Mouse (Mus musculus): ENCODE results near the gene Tmem102. TPM values are rescaled to one million over a fixed set of nuclear protein-coding genes. Genes with fewer than 3 reads are reported as not detected.

The Tmem102 gene
- polyA plus RNA-seq (2012; rRNA removed) (1.8 TPM in 2 replicates), polyA plus RNA-seq (2014; fragmentation: Nextera tagmentation; extraction: Ambion mirVana) (5.4 and 5.9 TPM in 2 replicates)

- H3K9me3 ChIP-seq (ENCODE audit: control insufficient read depth, low read length), result no peaks in the 10 kb centered on the region
- no peak within 1 kb of the TSS for H3K9ac ChIP-seq (ENCODE audit: low read depth, low read length, severe bottlenecking)
- no peak within 1 kb of the TSS for H3K27ac ChIP-seq (replicated peaks; ENCODE audit: low read depth, low read length)
- peaks cover 45% of the 10 kb centered on the region for H3K4me1 ChIP-seq (ENCODE audit: control insufficient read depth, insufficient read depth, low read length)
- DNase-seq (ENCODE audit: low spot score) (no peak), ATAC-seq (ENCODE audit: low FRiP score, low read depth) (no peak)
- peak within 1 kb of the TSS; percentile 61 for H3K4me3 ChIP-seq (replicated peaks; ENCODE audit: low read length)
- H3K4me2 ChIP-seq (replicated peaks; ENCODE audit: low read depth, low read length, severe bottlenecking), result peak within 1 kb of the TSS; percentile 94
- H3K27me3 ChIP-seq (ENCODE audit: control insufficient read depth, insufficient read depth, low read length), result peaks cover 47% of the 10 kb centered on the region
- WGBS, result 7% methylated on average over 29 of the region's 29 CpGs
- H3K36me3 ChIP-seq (ENCODE audit: control insufficient read depth, insufficient read depth, low read length), result no peaks in the 10 kb centered on the region
- TF ChIP-seq POLR2A (IDR thresholded peaks at IDR 0.05; ENCODE audit: borderline replicate concordance, extremely low read depth, insufficient read depth, insufficient read length), result no peak
Measured at GRCm38 (mm10) chr11:69804972-69805909, at the start of gene Tmem102. Gene Tmem102 (minus strand): TSS chr11:69805624.

DNA sequence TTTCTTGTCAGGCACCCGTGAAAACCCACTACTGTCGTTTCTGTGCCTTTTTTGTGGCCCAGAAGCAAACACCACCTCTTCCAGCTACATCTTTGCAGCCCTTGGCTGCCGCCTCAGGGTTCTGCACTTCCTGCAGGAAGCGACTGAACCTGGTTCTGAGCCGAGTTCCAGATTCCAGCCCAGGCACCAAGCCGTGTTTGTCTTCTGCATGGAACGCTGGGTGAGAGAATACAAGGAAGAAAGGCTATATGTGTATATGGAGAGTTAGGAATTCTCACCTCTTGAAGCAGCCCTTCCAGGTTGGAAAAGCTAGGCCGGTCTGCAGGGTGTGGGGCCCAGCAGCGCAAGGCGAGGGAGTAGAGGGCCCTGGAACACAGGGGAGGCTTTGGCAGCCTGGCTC lies 49.3 kb upstream of the Tmem102 start:
- 84% methylated on average over 10 of the region's 10 CpGs for WGBS
- ATAC-seq (ENCODE audit: low FRiP score, low read depth) (no peak), DNase-seq (ENCODE audit: low spot score) (no peak)
- Histone ChIP-seq H3K4me1 (ENCODE audit: control insufficient read depth, insufficient read depth, low read length) (no peaks in the 10 kb centered on the region), H3K4me2 (replicated peaks; ENCODE audit: low read depth, low read length, severe bottlenecking) (no peak overlapping the region), H3K9ac (ENCODE audit: low read depth, low read length, severe bottlenecking) (no peak overlapping the region), H3K4me3 (replicated peaks; ENCODE audit: low read length) (no peak overlapping the region), H3K27ac (replicated peaks; ENCODE audit: low read depth, low read length) (no peak overlapping the region), H3K36me3 (ENCODE audit: control insufficient read depth, insufficient read depth, low read length) (peaks cover 25% of the 10 kb centered on the region), H3K9me3 (ENCODE audit: control insufficient read depth, low read length) (no peaks in the 10 kb centered on the region), H3K27me3 (ENCODE audit: control insufficient read depth, insufficient read depth, low read length) (0 out of 2 replicates have a peak, but pooled peaks cover 15% of the 10 kb centered on the region)
- TF ChIP-seq POLR2A (IDR thresholded peaks at IDR 0.05; ENCODE audit: borderline replicate concordance, extremely low read depth, insufficient read depth, insufficient read length), result no peak

- no peak for TF ChIP-seq POLR2A (IDR thresholded peaks at IDR 0.05; ENCODE audit: borderline replicate concordance, extremely low read depth, insufficient read depth, insufficient read length)
- Histone ChIP-seq H3K4me1 (ENCODE audit: control insufficient read depth, insufficient read depth, low read length) (no peaks in the 10 kb centered on the region), H3K4me3 (replicated peaks; ENCODE audit: low read length) (no peak overlapping the region), H3K36me3 (ENCODE audit: control insufficient read depth, insufficient read depth, low read length) (peaks cover 31% of the 10 kb centered on the region), H3K27ac (replicated peaks; ENCODE audit: low read depth, low read length) (no peak overlapping the region), H3K9me3 (ENCODE audit: control insufficient read depth, low read length) (no peaks in the 10 kb centered on the region), H3K27me3 (ENCODE audit: control insufficient read depth, insufficient read depth, low read length) (0 out of 2 replicates have a peak, but pooled peaks cover 12% of the 10 kb centered on the region), H3K9ac (ENCODE audit: low read depth, low read length, severe bottlenecking) (no peak overlapping the region), H3K4me2 (replicated peaks; ENCODE audit: low read depth, low read length, severe bottlenecking) (no peak overlapping the region)
- DNase-seq (ENCODE audit: low spot score) (no peak), ATAC-seq (ENCODE audit: low FRiP score, low read depth) (no peak)
- 71% methylated on average over 7 of the region's 7 CpGs for WGBS
Measured at GRCm38 (mm10) chr11:69853994-69854393, 48.6 kb upstream of the Tmem102 start.

GRCm38 (mm10) chr11:69850754-69851153 lies 45.3 kb upstream of the Tmem102 start:
- 67% methylated on average over 8 of the region's 8 CpGs for WGBS
- H3K36me3 ChIP-seq (ENCODE audit: control insufficient read depth, insufficient read depth, low read length), result peaks cover 41% of the 10 kb centered on the region
- DNase-seq (ENCODE audit: low spot score) (no peak), ATAC-seq (ENCODE audit: low FRiP score, low read depth) (no peak)
- no peak for TF ChIP-seq POLR2A (IDR thresholded peaks at IDR 0.05; ENCODE audit: borderline replicate concordance, extremely low read depth, insufficient read depth, insufficient read length)
- H3K27me3 ChIP-seq (ENCODE audit: control insufficient read depth, insufficient read depth, low read length), result no peaks in the 10 kb centered on the region
- H3K4me3 ChIP-seq (replicated peaks; ENCODE audit: low read length), result no peak overlapping the region
- no peak overlapping the region for H3K27ac ChIP-seq (replicated peaks; ENCODE audit: low read depth, low read length)
- no peak overlapping the region for H3K9ac ChIP-seq (ENCODE audit: low read depth, low read length, severe bottlenecking)
- no peak overlapping the region for H3K4me2 ChIP-seq (replicated peaks; ENCODE audit: low read depth, low read length, severe bottlenecking)
- no peaks in the 10 kb centered on the region for H3K9me3 ChIP-seq (ENCODE audit: control insufficient read depth, low read length)
- peaks cover 11% of the 10 kb centered on the region for H3K4me1 ChIP-seq (ENCODE audit: control insufficient read depth, insufficient read depth, low read length)

- H3K4me3 ChIP-seq (replicated peaks; ENCODE audit: low read length), result no peak overlapping the region
- no peak overlapping the region for H3K9ac ChIP-seq (ENCODE audit: low read depth, low read length, severe bottlenecking)
- H3K4me2 ChIP-seq (replicated peaks; ENCODE audit: low read depth, low read length, severe bottlenecking), result no peak overlapping the region
- H3K36me3 ChIP-seq (ENCODE audit: control insufficient read depth, insufficient read depth, low read length), result peaks cover 41% of the 10 kb centered on the region
- H3K27me3 ChIP-seq (ENCODE audit: control insufficient read depth, insufficient read depth, low read length), result no peaks in the 10 kb centered on the region
- H3K4me1 ChIP-seq (ENCODE audit: control insufficient read depth, insufficient read depth, low read length), result peaks cover 17% of the 10 kb centered on the region
- no peak for ATAC-seq (ENCODE audit: low FRiP score, low read depth)
- no peak for DNase-seq (ENCODE audit: low spot score)
- TF ChIP-seq POLR2A (IDR thresholded peaks at IDR 0.05; ENCODE audit: borderline replicate concordance, extremely low read depth, insufficient read depth, insufficient read length), result no peak
- H3K9me3 ChIP-seq (ENCODE audit: control insufficient read depth, low read length), result no peaks in the 10 kb centered on the region
- no peak overlapping the region for H3K27ac ChIP-seq (replicated peaks; ENCODE audit: low read depth, low read length)
- 95% methylated on average over 15 of the region's 15 CpGs for whole genome bisulfite sequencing
Measured at GRCm38 (mm10) chr11:69849884-69850283, 44.5 kb upstream of the Tmem102 start.
